Mouse (Mus musculus) layer of hippocampus, adult 2 months (tissue): ENCODE results near the gene Slc4a5. TPM values are rescaled to one million over a fixed set of nuclear protein-coding genes. Genes with fewer than 3 reads are reported as not detected.

ENCODE experiments used
- DNase-seq, 2 experiments: peaks; one replicate each; pipeline ENCODE4 v3.0.0; 2022; ENCODE audit warnings: low spot score in 2 of 2
- H3K27ac ChIP-seq: fragments of 200-600 bp; 2 replicates; pipeline ENCODE4 v1.8.1; 2022
- H3K4me3 ChIP-seq: fragments of 200-600 bp; 2 replicates; pipeline ENCODE4 v1.8.1; 2022; ENCODE audit warnings: mild to moderate bottlenecking
- CTCF ChIP-seq: fragments of 200-600 bp; conservative IDR thresholded peaks from 2 replicates; pipeline ENCODE4 v1.8.1; 2022; ENCODE audit warnings: antibody characterized with exemption, mild to moderate bottlenecking, moderate library complexity
- total RNA-seq, 2 experiments: library from RNA; stranded (reverse); gene quantifications; 2 replicates each; pipeline ENCODE4 v1.2.3; 2021

The Slc4a5 gene
- total RNA-seq, 2 experiments from 2014 or later: 0.44 to 0.98 TPM

DNA sequence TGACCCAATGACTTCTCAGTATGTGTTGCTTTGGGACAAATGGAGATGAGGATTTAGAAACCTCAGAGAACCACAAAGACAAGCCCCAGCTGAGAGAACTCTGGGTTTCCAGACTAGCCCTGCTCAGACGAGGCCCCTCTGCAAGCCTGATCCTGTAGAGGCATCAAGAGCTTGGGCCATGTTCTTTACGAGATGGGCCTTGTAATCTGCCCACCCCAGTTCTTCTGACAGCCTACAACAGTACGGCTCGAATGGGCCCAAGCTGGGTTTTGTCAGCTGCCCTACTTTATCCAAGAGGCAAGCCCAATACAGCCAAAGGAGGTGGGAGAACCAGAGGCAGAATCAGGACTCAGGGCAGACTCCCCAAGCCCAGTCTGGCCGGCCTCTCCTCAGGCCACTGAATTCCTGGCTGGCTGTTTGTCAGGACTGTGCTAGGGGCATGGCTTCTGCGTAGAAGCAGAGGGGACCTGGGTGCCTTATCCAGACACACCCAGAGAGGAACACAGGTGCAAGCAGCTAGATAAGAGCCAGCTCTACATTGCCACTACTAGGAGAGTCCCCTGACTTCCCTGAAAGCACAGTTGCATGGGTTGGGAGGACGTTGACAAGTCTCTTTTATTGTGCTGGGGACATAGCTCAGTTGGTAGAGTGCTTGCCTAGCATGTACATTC is 132.0 kb downstream of the Slc4a5 start:
- peak overlapping the region; percentile 83; the same call in 1 of the 2 replicates for H3K27ac ChIP-seq
- DNase-seq: no peak
- no peak overlapping the region for H3K4me3 ChIP-seq
- no peak for TF ChIP-seq CTCF

DNA sequence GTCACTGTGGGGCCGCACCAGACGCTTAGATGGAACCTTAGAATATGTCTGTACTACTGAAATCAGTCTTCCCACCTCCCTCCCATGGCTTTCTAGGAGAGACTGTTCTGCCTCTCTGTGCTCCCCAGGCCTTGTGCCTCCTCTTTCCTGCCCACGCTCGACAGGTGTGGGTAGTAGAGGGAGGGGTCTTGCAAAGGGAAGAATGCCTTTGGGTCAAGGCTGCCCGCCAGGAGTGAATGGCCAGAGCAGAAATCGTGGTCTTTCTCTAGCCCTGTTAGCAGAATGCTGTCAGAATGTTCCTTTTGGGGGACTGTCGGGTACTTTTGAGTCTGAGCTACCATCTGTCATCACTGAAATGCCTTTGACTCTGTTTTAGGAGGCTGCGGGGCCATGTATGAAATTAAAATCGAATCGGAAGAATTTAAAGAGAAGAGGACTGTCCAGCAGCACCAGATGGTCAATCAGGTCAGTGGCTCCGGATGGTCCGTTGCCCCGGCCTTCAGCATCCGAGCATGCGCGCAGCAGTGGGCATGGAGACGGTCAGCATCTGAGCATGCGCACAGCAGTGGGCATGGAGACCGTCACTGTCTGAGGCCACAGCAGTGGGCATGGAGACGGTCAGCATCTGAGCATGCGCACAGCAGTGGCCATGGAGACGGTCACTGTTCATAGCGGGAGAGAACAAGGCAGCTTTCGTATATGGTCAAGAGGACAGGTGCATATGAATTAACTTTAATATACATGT is 133.2 kb downstream of the Slc4a5 start:
- TF ChIP-seq CTCF: no peak
- no peak for DNase-seq
- peak overlapping the region; percentile 83 for H3K27ac ChIP-seq
- no peak overlapping the region for H3K4me3 ChIP-seq

Other genes starting within 250 kb of the Slc4a5 start
- 1 to 10 TPM; 3.2 to 3.3 TPM for gene Dok1, start 186.4 kb upstream of the Slc4a5 start, total RNA-seq
- gene Loxl3, start 185.7 kb upstream of the Slc4a5 start, total RNA-seq: 1 to 10 TPM; 2.4 to 3.5 TPM
- 100 to 1,000 TPM; 131 to 133 TPM for gene Aup1, start 165.3 kb upstream of the Slc4a5 start, total RNA-seq
- 10 to 100 TPM; 52.9 to 54.5 TPM for gene Htra2, start 164.6 kb upstream of the Slc4a5 start, total RNA-seq
- gene Dqx1, start 162.0 kb upstream of the Slc4a5 start, total RNA-seq: under 1 TPM; 0.69 to 0.79 TPM
- gene Tlx2, start 149.5 kb upstream of the Slc4a5 start, total RNA-seq: not detected
- gene Pcgf1, start 142.0 kb upstream of the Slc4a5 start, total RNA-seq: 10 to 100 TPM; 36.3 to 37.5 TPM
- under 1 TPM in 1 of 2 experiments, not detected in 1; 0.86 TPM for gene Lbx2, start 133.5 kb upstream of the Slc4a5 start, total RNA-seq
- 1 to 10 TPM; 7.7 to 9.1 TPM for gene Ccdc142, start 118.2 kb upstream of the Slc4a5 start, total RNA-seq
- 1 to 10 TPM; 8.5 to 9.5 TPM for gene Gm42688, start 118.2 kb upstream of the Slc4a5 start, total RNA-seq
- gene Mrpl53, start 110.8 kb upstream of the Slc4a5 start, total RNA-seq: 10 to 100 TPM; 64.9 to 67.4 TPM
- gene Mogs, start 104.3 kb upstream of the Slc4a5 start, total RNA-seq: 10 to 100 TPM; 24.0 to 26.4 TPM
- 10 to 100 TPM; 55.9 to 56.1 TPM for gene Wbp1, start 98.3 kb upstream of the Slc4a5 start, total RNA-seq
- 10 to 100 TPM; 22.3 to 25.4 TPM for gene Ino80b, start 94.4 kb upstream of the Slc4a5 start, total RNA-seq
- gene Rtkn, start 84.4 kb upstream of the Slc4a5 start, total RNA-seq: 10 to 100 TPM; 80.0 to 84.0 TPM
- gene Wdr54, start 63.4 kb upstream of the Slc4a5 start, total RNA-seq: 10 to 100 TPM; 25.0 to 32.0 TPM
- 10 to 100 TPM; 21.8 to 21.9 TPM for gene 1700003E16Rik, start 63.4 kb upstream of the Slc4a5 start, total RNA-seq
- 100 to 1,000 TPM; 400 to 422 TPM for gene Dctn1, start 53.9 kb upstream of the Slc4a5 start, total RNA-seq
- gene Mthfd2, start 106.1 kb downstream of the Slc4a5 start, total RNA-seq: 1 to 10 TPM; 5.8 to 7.1 TPM
- 10 to 100 TPM; 16.2 to 22.2 TPM for gene Mob1a, start 106.2 kb downstream of the Slc4a5 start, total RNA-seq
- 10 to 100 TPM; 46.0 to 49.4 TPM for gene Bola3, start 129.3 kb downstream of the Slc4a5 start, total RNA-seq
- 10 to 100 TPM; 61.0 to 65.9 TPM for gene Tet3, start 239.3 kb downstream of the Slc4a5 start, total RNA-seq